Comparison of ENCODE assay signal across 8 mouse cellular contexts in the genomic region with DNA sequence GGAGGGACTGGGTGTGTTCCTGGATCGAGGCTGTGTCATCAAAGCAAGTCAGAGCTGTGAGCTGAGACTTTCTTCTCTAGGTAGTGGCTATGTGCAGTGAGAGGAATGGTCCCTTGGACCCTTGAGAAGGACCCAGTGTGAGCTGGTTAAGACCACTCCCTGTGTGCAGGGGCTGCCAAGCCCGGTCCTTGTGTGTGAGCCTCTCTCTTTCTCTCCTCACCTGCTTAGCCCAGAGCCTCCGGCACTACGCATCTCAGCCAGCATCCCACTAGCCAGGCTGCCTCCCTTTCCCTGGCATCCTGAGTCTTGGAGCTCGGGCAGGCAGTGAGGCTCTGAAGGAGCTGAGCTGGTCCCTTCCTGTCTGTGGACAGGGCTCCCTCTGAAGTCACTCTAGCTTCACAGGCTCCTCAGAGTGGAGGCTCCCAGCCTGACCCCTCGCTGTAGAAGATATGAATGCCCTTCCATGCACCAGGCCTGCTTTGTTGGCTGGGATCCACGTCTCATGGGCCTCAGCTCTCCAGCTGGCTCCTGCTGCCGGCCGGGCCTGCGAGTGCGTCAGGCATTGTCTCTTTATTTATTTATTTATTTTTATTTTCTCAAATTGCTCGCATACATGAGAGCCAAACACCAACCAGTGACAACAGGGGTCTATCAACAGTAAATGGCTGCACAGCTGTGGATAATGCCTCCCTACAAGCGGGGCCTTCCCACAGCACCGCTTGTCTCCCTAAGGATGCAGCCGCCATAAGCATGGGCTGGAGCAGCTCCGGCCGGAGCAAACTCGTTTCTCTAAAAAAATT. TPM values are rescaled to one million over a fixed set of nuclear protein-coding genes. Genes with fewer than 3 reads are reported as not detected.
DNase-seq lines count a peak whose midpoint lies in the region; ATAC-seq and TF ChIP-seq lines count a peak whose summit lies in the region.
"Had no signal": no experiment of that assay in that cellular context is flagged by ENCODE, and none has a peak within 500 bp of the region (broad histone marks: within the 10 kb centered on the region; RNA-seq: fewer than 3 reads in every experiment).

No protein-coding gene starts in this region.

- peak overlapping the region; percentile 85 for H3K27ac ChIP-seq in forebrain, embryonic 16.5 days (ENCODE audit: low read length)
- H3K27ac ChIP-seq in hindbrain, postnatal 0 days = peak overlapping the region; percentile 52
- H3K27ac ChIP-seq in midbrain, embryonic 16.5 days (ENCODE audit: low read length) = peak overlapping the region; percentile 55

- no peaks in the 10 kb centered on the region for H3K27me3 ChIP-seq in forebrain, embryonic 16.5 days (replicated peaks; ENCODE audit: control insufficient read depth, insufficient read depth, low read length)
- H3K27me3 ChIP-seq in hindbrain, postnatal 0 days (ENCODE audit: insufficient read depth, low read length) = no peaks in the 10 kb centered on the region
- no peaks in the 10 kb centered on the region for H3K27me3 ChIP-seq in midbrain, embryonic 16.5 days (ENCODE audit: control insufficient read depth, insufficient read depth, low read depth, low read length)

- H3K4me1 ChIP-seq in forebrain, embryonic 16.5 days (replicated peaks; ENCODE audit: control insufficient read depth, insufficient read depth, low read length) = peaks cover 16% of the 10 kb centered on the region
- H3K4me1 ChIP-seq in hindbrain, postnatal 0 days (ENCODE audit: insufficient read depth, low read length) = no peaks in the 10 kb centered on the region
- H3K4me1 ChIP-seq in midbrain, embryonic 16.5 days (ENCODE audit: control insufficient read depth, insufficient read depth, low read length) = peaks cover 5% of the 10 kb centered on the region; the same call in 1 of the 2 replicates

- 36% methylated on average over 18 of the region's 18 CpGs for WGBS in forebrain, embryonic 16.5 days
- 29% methylated on average over 18 of the region's 18 CpGs for WGBS in hindbrain, postnatal 0 days
- 50% methylated on average over 18 of the region's 18 CpGs for WGBS in midbrain, embryonic 16.5 days

- no peak overlapping the region for H3K4me2 ChIP-seq in forebrain, embryonic 16.5 days (ENCODE audit: low read length)
- H3K4me2 ChIP-seq in hindbrain, postnatal 0 days (ENCODE audit: low read depth, low read length) = no peak overlapping the region
- H3K4me2 ChIP-seq in midbrain, embryonic 16.5 days (ENCODE audit: low read length) = no peak overlapping the region

- H3K9ac ChIP-seq in forebrain, embryonic 16.5 days (replicated peaks; ENCODE audit: low read depth, low read length) = peak overlapping the region; percentile 40
- peak overlapping the region; percentile 37 for H3K9ac ChIP-seq in hindbrain, postnatal 0 days (replicated peaks; ENCODE audit: low read length)
- H3K9ac ChIP-seq in midbrain, embryonic 16.5 days (ENCODE audit: low read depth, low read length) = peak overlapping the region; percentile 44; the same call in 1 of the 2 replicates

- H3K4me3 ChIP-seq in forebrain, embryonic 16.5 days (replicated peaks; ENCODE audit: low read length) = no peak overlapping the region
- no peak overlapping the region for H3K4me3 ChIP-seq in hindbrain, postnatal 0 days (ENCODE audit: low read length)
- H3K4me3 ChIP-seq in midbrain, embryonic 16.5 days (ENCODE audit: low read depth, low read length) = no peak overlapping the region

- ATAC-seq in forebrain, embryonic 16.5 days = peak; percentile 91
- peak; percentile 81 for ATAC-seq in hindbrain, postnatal 0 days
- ATAC-seq in midbrain, embryonic 16.5 days = peak; percentile 64; the same call in 1 of the 2 replicates
- no peak for ATAC-seq in megakaryocyte progenitor cell, adult 5-6 weeks (replicated peaks; ENCODE audit: poor library complexity)

- no peaks in the 10 kb centered on the region for H3K9me3 ChIP-seq in forebrain, embryonic 16.5 days (ENCODE audit: control insufficient read depth, low read length)
- no peaks in the 10 kb centered on the region for H3K9me3 ChIP-seq in hindbrain, postnatal 0 days (ENCODE audit: low read length)
- H3K9me3 ChIP-seq in midbrain, embryonic 16.5 days (replicated peaks; ENCODE audit: control insufficient read depth, low read length, poor library complexity, severe bottlenecking) = no peaks in the 10 kb centered on the region
- H3K9me3 ChIP-seq: megakaryocyte, embryonic 14.5 days had no signal

- peak; percentile 46 for TF ChIP-seq CTCF in hindbrain, postnatal 0 days (IDR thresholded peaks at IDR 0.05; ENCODE audit: low read depth)

- peak; percentile 25 for DNase-seq in ovary, postnatal 14 days (ENCODE audit: low spot score)
- DNase-seq in ovary, postnatal 10 days (ENCODE audit: low spot score) = no peak
- peak; percentile 81 for DNase-seq in hindbrain, postnatal 0 days (ENCODE audit: low spot score)
- no peak for DNase-seq in frontal cortex, adult 2 months (ENCODE audit: extremely low spot score in 1 of 2, low spot score in 1 of 2)

- H3K36me3 ChIP-seq in forebrain, embryonic 16.5 days (ENCODE audit: control insufficient read depth, insufficient read depth) = no peaks in the 10 kb centered on the region
- peaks cover 13% of the 10 kb centered on the region; the same call in 1 of the 2 replicates for H3K36me3 ChIP-seq in hindbrain, postnatal 0 days (ENCODE audit: insufficient read depth, low read length)
- peaks cover 7% of the 10 kb centered on the region; the same call in 1 of the 2 replicates for H3K36me3 ChIP-seq in midbrain, embryonic 16.5 days (ENCODE audit: control insufficient read depth, insufficient read depth, low read length)

RNA-seq across cellular contexts. Expression of a gene that starts 18.3 kb away (rescaled TPM):
- 13.6 and 15.9 TPM in 2 replicates for polyA plus RNA-seq in forebrain, embryonic 16.5 days (2015; fragmentation: Nextera tagmentation; extraction: Ambion mirVana)
- total RNA-seq in hindbrain, postnatal 0 days (2014; rRNA removed) = 19.9 and 22.3 TPM in 2 replicates
- 18.6 and 20.6 TPM in 2 replicates for polyA plus RNA-seq in hindbrain, postnatal 0 days (2015; fragmentation: Nextera tagmentation; extraction: Ambion mirVana)
- polyA plus RNA-seq in midbrain, embryonic 16.5 days (2015; fragmentation: Nextera tagmentation; extraction: Ambion mirVana) = 15.1 and 18.0 TPM in 2 replicates
- polyA plus RNA-seq in frontal cortex, adult 2 months (2012; rRNA removed) = 21.0 and 21.1 TPM in 2 replicates
- 4.5 and 5.5 TPM in 2 replicates for total RNA-seq in megakaryocyte progenitor cell, adult 5-6 weeks (2015)
- 5.7 and 6.6 TPM in 2 replicates for total RNA-seq in megakaryocyte progenitor cell, adult 5-6 weeks (2017)

RNA-seq across cellular contexts. Expression of a gene that starts 54.2 kb away (rescaled TPM):
- 1.2 and 1.6 TPM in 2 replicates for polyA plus RNA-seq in forebrain, embryonic 16.5 days (2015; fragmentation: Nextera tagmentation; extraction: Ambion mirVana)
- total RNA-seq in hindbrain, postnatal 0 days (2014; rRNA removed) = 0.72 and 0.84 TPM in 2 replicates
- polyA plus RNA-seq in hindbrain, postnatal 0 days (2015; fragmentation: Nextera tagmentation; extraction: Ambion mirVana) = 2.3 and 2.4 TPM in 2 replicates
- polyA plus RNA-seq in midbrain, embryonic 16.5 days (2015; fragmentation: Nextera tagmentation; extraction: Ambion mirVana) = 2.2 and 2.9 TPM in 2 replicates
- polyA plus RNA-seq in frontal cortex, adult 2 months (2012; rRNA removed) = 1.1 and 1.6 TPM in 2 replicates
- not detected in 2 replicates for total RNA-seq in megakaryocyte progenitor cell, adult 5-6 weeks (2015)
- total RNA-seq in megakaryocyte progenitor cell, adult 5-6 weeks (2017) = not detected in 2 replicates

Comparison
In these comparisons a context has a peak if more than half of its experiments do, and no peak if none do; other contexts are left out.
1. DNase-seq: peak in ovary, postnatal 14 days (single experiment) and hindbrain, postnatal 0 days (single experiment); none in ovary, postnatal 10 days (single experiment) and frontal cortex, adult 2 months (0 of 2).
2. Peak in every context shown above with its lines, with median percentiles within 50 percentile points of each other: H3K27ac ChIP-seq and H3K9ac ChIP-seq.